Mouse (Mus musculus): ENCODE data around the gene Sept11. TPM values are rescaled to one million over a fixed set of nuclear protein-coding genes. Genes with fewer than 3 reads are reported as not detected.

Gene Sept11
- polyA plus RNA-seq, 1 experiment from 2014 or later: 178 TPM

DNA sequence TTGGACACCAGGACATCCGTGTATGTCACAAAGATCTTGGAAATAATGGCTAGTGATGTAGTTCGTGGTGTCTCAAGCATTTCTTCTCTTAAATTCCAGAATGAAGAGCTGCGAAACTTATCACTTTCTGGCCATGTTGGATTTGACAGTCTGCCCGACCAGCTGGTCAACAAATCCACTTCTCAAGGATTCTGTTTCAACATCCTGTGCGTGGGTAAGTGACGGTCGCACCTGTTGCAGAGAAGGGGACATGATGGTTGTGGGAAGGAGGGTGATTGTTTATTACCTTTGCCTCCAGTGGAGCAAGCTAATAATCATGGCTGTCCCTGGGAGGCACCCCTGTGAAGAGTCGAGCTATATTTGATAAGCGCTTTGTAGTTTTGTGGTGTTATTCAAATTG lies 46.1 kb downstream of the Sept11 start:
- ATAC-seq (replicated peaks; ENCODE audit: low FRiP score, low TSS enrichment, low read depth): no peak
- Histone ChIP-seq H3K4me1 (replicated peaks; ENCODE audit: control insufficient read depth, insufficient read depth, low read length) (peaks cover 12% of the 10 kb centered on the region; the same call in 1 of the 2 replicates), H3K27ac (ENCODE audit: low read depth) (no peak overlapping the region), H3K36me3 (ENCODE audit: control insufficient read depth, insufficient read depth, low read length) (peaks cover 43% of the 10 kb centered on the region), H3K4me3 (ENCODE audit: low read depth, low read length) (no peak overlapping the region), H3K4me2 (ENCODE audit: low read length) (no peak overlapping the region), H3K9ac (ENCODE audit: low read length) (no peak overlapping the region), H3K9me3 (ENCODE audit: control insufficient read depth, low read length) (no peaks in the 10 kb centered on the region), H3K27me3 (replicated peaks; ENCODE audit: control insufficient read depth, insufficient read depth, low read length) (no peaks in the 10 kb centered on the region)
- no peak for DNase-seq (ENCODE audit: low spot score)
- 96% methylated on average over 9 of the region's 9 CpGs for WGBS

GRCm38 (mm10) chr5:93140747-93141146 lies 47.5 kb downstream of the Sept11 start:
- no peak for ATAC-seq (replicated peaks; ENCODE audit: low FRiP score, low TSS enrichment, low read depth)
- H3K27ac ChIP-seq (ENCODE audit: low read depth): no peak overlapping the region
- H3K9me3 ChIP-seq (ENCODE audit: control insufficient read depth, low read length): no peaks in the 10 kb centered on the region
- no peak overlapping the region for H3K4me2 ChIP-seq (ENCODE audit: low read length)
- H3K9ac ChIP-seq (ENCODE audit: low read length): no peak overlapping the region
- peaks cover 46% of the 10 kb centered on the region for H3K36me3 ChIP-seq (ENCODE audit: control insufficient read depth, insufficient read depth, low read length)
- no peak for DNase-seq (ENCODE audit: low spot score)
- H3K27me3 ChIP-seq (replicated peaks; ENCODE audit: control insufficient read depth, insufficient read depth, low read length): no peaks in the 10 kb centered on the region
- peaks cover 13% of the 10 kb centered on the region; the same call in 1 of the 2 replicates for H3K4me1 ChIP-seq (replicated peaks; ENCODE audit: control insufficient read depth, insufficient read depth, low read length)
- WGBS: 87% methylated on average over 5 of the region's 5 CpGs
- H3K4me3 ChIP-seq (ENCODE audit: low read depth, low read length): no peak overlapping the region

DNA sequence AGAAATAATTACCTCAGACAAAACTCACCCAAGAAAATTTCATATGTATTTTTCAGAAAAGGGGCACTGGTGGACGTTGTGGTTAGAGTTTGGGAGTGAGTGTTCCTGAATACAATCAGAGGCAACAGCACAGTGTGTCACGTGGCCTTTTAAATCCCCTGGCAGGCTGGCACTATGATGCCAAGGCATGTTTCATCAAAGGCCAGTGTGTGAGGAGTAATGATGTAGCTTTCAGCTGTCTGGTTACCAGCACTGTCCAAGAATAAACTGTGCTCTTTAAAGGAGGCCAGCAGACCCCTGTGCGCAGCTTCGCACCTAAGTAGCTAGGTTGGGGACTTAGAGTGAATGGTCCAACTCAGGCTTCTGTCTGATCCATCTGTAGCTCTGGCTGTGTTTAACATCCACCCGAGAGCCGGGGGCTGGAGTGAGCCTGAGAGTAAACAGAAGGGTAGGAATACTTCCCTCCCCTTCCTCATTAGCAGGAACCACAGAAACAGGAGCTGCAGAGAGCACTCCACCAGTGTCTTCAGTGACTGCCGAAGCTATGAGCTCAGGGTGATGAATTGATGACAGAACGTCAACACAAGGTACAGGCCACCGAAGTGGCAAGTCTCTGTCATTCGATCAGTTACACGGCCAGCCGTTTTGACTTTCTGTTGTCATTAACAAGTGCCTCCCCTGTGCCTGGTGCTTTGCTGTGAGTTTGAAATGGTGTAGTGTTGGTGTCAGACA lies 50.3 kb downstream of the Sept11 start:
- Histone ChIP-seq H3K36me3 (ENCODE audit: control insufficient read depth, insufficient read depth, low read length) (peaks cover 59% of the 10 kb centered on the region), H3K4me2 (ENCODE audit: low read length) (no peak overlapping the region), H3K9me3 (ENCODE audit: control insufficient read depth, low read length) (no peaks in the 10 kb centered on the region), H3K27me3 (replicated peaks; ENCODE audit: control insufficient read depth, insufficient read depth, low read length) (no peaks in the 10 kb centered on the region), H3K9ac (ENCODE audit: low read length) (no peak overlapping the region), H3K4me3 (ENCODE audit: low read depth, low read length) (no peak overlapping the region), H3K4me1 (replicated peaks; ENCODE audit: control insufficient read depth, insufficient read depth, low read length) (0 out of 2 replicates have a peak, but pooled peaks cover 5% of the 10 kb centered on the region), H3K27ac (ENCODE audit: low read depth) (no peak overlapping the region)
- ATAC-seq (replicated peaks; ENCODE audit: low FRiP score, low TSS enrichment, low read depth) (no peak), DNase-seq (ENCODE audit: low spot score) (no peak)
- 35% methylated on average over 12 of the region's 12 CpGs for WGBS

DNA sequence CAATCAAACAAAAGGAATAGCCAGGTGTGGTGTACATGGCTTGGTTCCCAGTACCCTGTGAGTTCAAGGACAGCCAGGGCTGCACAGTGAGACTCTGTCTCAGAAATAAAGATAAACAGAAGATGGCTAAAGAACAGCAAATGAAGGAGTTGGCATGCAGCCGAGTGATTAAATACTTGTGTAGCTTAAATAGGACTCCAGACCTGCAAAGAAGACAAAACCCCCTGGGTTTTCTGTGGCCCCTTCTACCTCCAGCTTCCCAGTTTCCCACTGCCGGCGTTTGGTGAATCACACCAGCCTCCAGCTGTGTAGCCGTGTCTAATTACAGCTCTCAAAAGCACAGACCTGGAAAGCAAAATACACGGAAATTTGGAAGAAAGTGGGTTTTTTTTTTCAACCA lies 51.6 kb downstream of the Sept11 start:
- Histone ChIP-seq H3K36me3 (ENCODE audit: control insufficient read depth, insufficient read depth, low read length) (peaks cover 63% of the 10 kb centered on the region), H3K4me3 (ENCODE audit: low read depth, low read length) (no peak overlapping the region), H3K4me2 (ENCODE audit: low read length) (no peak overlapping the region), H3K27ac (ENCODE audit: low read depth) (no peak overlapping the region), H3K4me1 (replicated peaks; ENCODE audit: control insufficient read depth, insufficient read depth, low read length) (peaks cover 9% of the 10 kb centered on the region; the same call in 1 of the 2 replicates), H3K9me3 (ENCODE audit: control insufficient read depth, low read length) (no peaks in the 10 kb centered on the region), H3K27me3 (replicated peaks; ENCODE audit: control insufficient read depth, insufficient read depth, low read length) (no peaks in the 10 kb centered on the region), H3K9ac (ENCODE audit: low read length) (no peak overlapping the region)
- ATAC-seq (replicated peaks; ENCODE audit: low FRiP score, low TSS enrichment, low read depth) (no peak), DNase-seq (ENCODE audit: low spot score) (no peak)
- WGBS: 44% methylated on average over 5 of the region's 5 CpGs

DNA sequence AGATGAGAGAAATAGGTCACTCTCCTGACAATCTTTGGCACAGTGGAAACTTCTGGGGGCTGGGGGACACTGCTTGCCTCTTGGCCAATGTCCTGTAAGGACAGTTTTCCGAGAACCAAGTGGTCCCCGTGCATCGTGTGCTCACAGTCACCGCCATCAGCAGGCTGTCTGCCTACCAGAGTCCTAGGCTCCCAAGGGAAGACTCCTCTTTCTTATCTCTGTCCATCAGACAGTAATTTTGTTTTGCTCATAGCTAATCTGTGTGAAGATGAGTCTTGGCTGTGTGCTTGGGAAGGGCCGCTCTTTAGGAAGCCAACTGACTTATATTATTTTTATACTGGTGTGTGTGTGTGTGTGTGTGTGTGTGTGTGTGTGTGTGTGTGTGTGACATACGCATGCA lies 52.3 kb downstream of the Sept11 start:
- peaks cover 58% of the 10 kb centered on the region for H3K36me3 ChIP-seq (ENCODE audit: control insufficient read depth, insufficient read depth, low read length)
- no peak overlapping the region for H3K27ac ChIP-seq (ENCODE audit: low read depth)
- DNase-seq (ENCODE audit: low spot score): no peak
- H3K4me3 ChIP-seq (ENCODE audit: low read depth, low read length): no peak overlapping the region
- peaks cover 15% of the 10 kb centered on the region; the same call in 1 of the 2 replicates for H3K4me1 ChIP-seq (replicated peaks; ENCODE audit: control insufficient read depth, insufficient read depth, low read length)
- WGBS: 86% methylated on average over 6 of the region's 6 CpGs
- no peaks in the 10 kb centered on the region for H3K27me3 ChIP-seq (replicated peaks; ENCODE audit: control insufficient read depth, insufficient read depth, low read length)
- ATAC-seq (replicated peaks; ENCODE audit: low FRiP score, low TSS enrichment, low read depth): no peak
- H3K9me3 ChIP-seq (ENCODE audit: control insufficient read depth, low read length): no peaks in the 10 kb centered on the region
- no peak overlapping the region for H3K4me2 ChIP-seq (ENCODE audit: low read length)
- H3K9ac ChIP-seq (ENCODE audit: low read length): no peak overlapping the region

GRCm38 (mm10) chr5:93149969-93150777 lies 56.9 kb downstream of the Sept11 start:
- Histone ChIP-seq H3K4me2 (ENCODE audit: low read length) (no peak overlapping the region), H3K27me3 (replicated peaks; ENCODE audit: control insufficient read depth, insufficient read depth, low read length) (no peaks in the 10 kb centered on the region), H3K27ac (ENCODE audit: low read depth) (no peak overlapping the region), H3K9me3 (ENCODE audit: control insufficient read depth, low read length) (no peaks in the 10 kb centered on the region), H3K4me1 (replicated peaks; ENCODE audit: control insufficient read depth, insufficient read depth, low read length) (peaks cover 13% of the 10 kb centered on the region), H3K36me3 (ENCODE audit: control insufficient read depth, insufficient read depth, low read length) (peaks cover 54% of the 10 kb centered on the region), H3K4me3 (ENCODE audit: low read depth, low read length) (no peak overlapping the region), H3K9ac (ENCODE audit: low read length) (no peak overlapping the region)
- DNase-seq (ENCODE audit: low spot score): no peak
- no peak for ATAC-seq (replicated peaks; ENCODE audit: low FRiP score, low TSS enrichment, low read depth)
- WGBS: 64% methylated on average over 12 of the region's 12 CpGs

DNA sequence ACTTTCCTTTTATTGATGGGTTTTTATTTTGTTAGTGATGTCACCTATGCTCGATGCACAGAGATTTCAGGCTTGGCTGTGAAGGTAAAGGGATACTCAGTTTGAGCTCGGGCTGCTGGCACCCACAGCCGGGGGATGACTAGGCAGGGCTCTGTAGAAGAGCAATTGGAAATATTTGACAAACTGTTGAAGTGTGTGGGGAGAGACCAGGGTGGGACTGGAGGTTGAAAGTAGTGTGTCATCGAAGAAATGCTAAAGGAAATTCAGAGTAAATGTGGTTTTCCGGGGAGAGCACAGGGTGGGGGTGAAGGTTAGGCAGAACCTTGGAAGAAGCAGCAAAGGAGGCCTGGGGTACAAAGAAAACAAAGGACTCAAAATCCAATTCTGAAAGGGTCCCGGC lies 58.7 kb downstream of the Sept11 start:
- H3K4me3 ChIP-seq (ENCODE audit: low read depth, low read length): no peak overlapping the region
- WGBS: 67% methylated on average over 6 of the region's 6 CpGs
- no peak for DNase-seq (ENCODE audit: low spot score)

DNA sequence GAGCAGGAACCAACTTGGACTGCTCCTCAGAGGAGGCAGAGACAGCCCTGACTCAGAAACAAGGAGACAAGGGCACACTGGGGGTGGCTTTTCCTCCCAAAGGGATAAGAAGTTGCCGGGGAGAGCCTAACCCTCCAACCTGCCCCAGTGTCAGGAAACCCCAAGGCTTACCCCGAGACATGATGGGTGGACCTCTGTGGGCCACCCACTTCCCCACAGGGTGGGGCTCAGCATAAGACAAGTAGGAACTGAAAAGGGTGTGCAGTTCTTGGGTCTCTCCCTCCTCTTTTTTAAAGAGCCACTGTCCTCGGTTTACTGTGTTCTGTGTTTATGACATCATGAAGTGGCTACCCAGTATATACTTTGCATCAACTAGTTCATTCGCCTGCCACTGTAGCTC lies 59.2 kb downstream of the Sept11 start:
- H3K9me3 ChIP-seq (ENCODE audit: control insufficient read depth, low read length): no peaks in the 10 kb centered on the region
- H3K4me2 ChIP-seq (ENCODE audit: low read length): no peak overlapping the region
- 84% methylated on average over 4 of the region's 4 CpGs for WGBS
- ATAC-seq (replicated peaks; ENCODE audit: low FRiP score, low TSS enrichment, low read depth) (no peak), DNase-seq (ENCODE audit: low spot score) (no peak)
- no peak overlapping the region for H3K9ac ChIP-seq (ENCODE audit: low read length)
- peaks cover 13% of the 10 kb centered on the region for H3K4me1 ChIP-seq (replicated peaks; ENCODE audit: control insufficient read depth, insufficient read depth, low read length)
- no peak overlapping the region for H3K4me3 ChIP-seq (ENCODE audit: low read depth, low read length)
- H3K27ac ChIP-seq (ENCODE audit: low read depth): no peak overlapping the region
- H3K27me3 ChIP-seq (replicated peaks; ENCODE audit: control insufficient read depth, insufficient read depth, low read length): no peaks in the 10 kb centered on the region
- H3K36me3 ChIP-seq (ENCODE audit: control insufficient read depth, insufficient read depth, low read length): peaks cover 61% of the 10 kb centered on the region

More for the DNA sequence above, 58.7 kb downstream of the Sept11 start:
- Histone ChIP-seq H3K4me2 (ENCODE audit: low read length) (no peak overlapping the region), H3K36me3 (ENCODE audit: control insufficient read depth, insufficient read depth, low read length) (peaks cover 58% of the 10 kb centered on the region), H3K9me3 (ENCODE audit: control insufficient read depth, low read length) (no peaks in the 10 kb centered on the region), H3K27me3 (replicated peaks; ENCODE audit: control insufficient read depth, insufficient read depth, low read length) (no peaks in the 10 kb centered on the region), H3K27ac (ENCODE audit: low read depth) (no peak overlapping the region), H3K9ac (ENCODE audit: low read length) (no peak overlapping the region), H3K4me1 (replicated peaks; ENCODE audit: control insufficient read depth, insufficient read depth, low read length) (peaks cover 13% of the 10 kb centered on the region)
- no peak for ATAC-seq (replicated peaks; ENCODE audit: low FRiP score, low TSS enrichment, low read depth)

All from intestine, embryonic 14.5 days (tissue).